Mouse (Mus musculus) kidney, postnatal 0 days (tissue): ENCODE measurements around the gene Actn4. TPM values are rescaled to one million over a fixed set of nuclear protein-coding genes. Genes with fewer than 3 reads are reported as not detected.
A peak's percentile ranks its signal among the peaks of the same experiment; 100 is the strongest.

Experiments used
- ATAC-seq: fragments of 200-750 bp; cut with Nextera tagmentation; replicated peaks from 2 replicates; pipeline ENCODE4 v1.8.0; 2017; ENCODE audit warnings: low read depth, moderate number of reproducible peaks, moderate TSS enrichment, moderate library complexity; ENCODE audit not compliant: low FRiP score
- DNase-seq: peaks from one replicate; pipeline ENCODE4 v3.0.0-alpha.2; 2016; ENCODE audit warnings: low spot score
- H3K27ac ChIP-seq: fragments of 300-500 bp; sonication (generic); 2 replicates; pipeline ENCODE4 v1.5.1; 2014; ENCODE audit warnings: mild to moderate bottlenecking
- H3K27me3 ChIP-seq: fragments of 300-500 bp; sonication (generic); 2 replicates; pipeline ENCODE4 v1.6.1; 2014; ENCODE audit warnings: low read length, mixed read lengths; ENCODE audit not compliant: insufficient read depth
- H3K36me3 ChIP-seq: fragments of 300-500 bp; sonication (generic); 2 replicates; pipeline ENCODE4 v1.6.1; 2014; ENCODE audit warnings: low read length, mixed read lengths; ENCODE audit not compliant: insufficient read depth
- H3K4me1 ChIP-seq: fragments of 300-500 bp; sonication (generic); replicated peaks from 2 replicates; pipeline ENCODE4 v1.6.1; 2014; ENCODE audit warnings: antibody characterized with exemption, low read length, mixed read lengths; ENCODE audit not compliant: insufficient read depth
- H3K4me2 ChIP-seq: fragments of 300-500 bp; sonication (generic); 2 replicates; pipeline ENCODE4 v1.6.1; 2014; ENCODE audit warnings: mild to moderate bottlenecking, low read length, moderate library complexity, mixed read lengths
- H3K4me3 ChIP-seq: fragments of 300-500 bp; sonication (generic); replicated peaks from 2 replicates; pipeline ENCODE4 v1.5.1; 2014; ENCODE audit warnings: low read depth, low read length
- H3K9ac ChIP-seq: fragments of 300-500 bp; sonication (generic); 2 replicates; pipeline ENCODE4 v1.6.1; 2014; ENCODE audit warnings: low read depth, low read length
- H3K9me3 ChIP-seq: fragments of 300-500 bp; sonication (generic); replicated peaks from 2 replicates; pipeline ENCODE4 v1.6.1; 2016; ENCODE audit warnings: low read length, inconsistent platforms, mixed read lengths
- CTCF ChIP-seq: IDR thresholded peaks from 2 replicates; pipeline ENCODE4 v1.5.1; 2016; ENCODE audit warnings: antibody characterized with exemption, low read depth, mild to moderate bottlenecking, moderate library complexity
- WGBS: fragments of 180-500 bp; shearing (Covaris S2); extraction: QIAGEN DNeasy Blood & Tissue Kit; methylation state at CpG from one replicate; pipeline ENCODE4 v1.1.7; 2014; 5-methylcytosine and 5-hydroxymethylcytosine counted together
- polyA plus RNA-seq: library from polyadenylated mRNA; unstranded; fragments of >200 nt; fragmentation: Nextera tagmentation; extraction: Ambion mirVana; gene quantifications from 2 replicates; pipeline ENCODE4 v1.2.1, GENCODE M21; 2015

Gene Actn4
- polyA plus RNA-seq, 1 experiment from 2014 or later, result 255 TPM

GRCm38 (mm10) chr7:28966181-28966580 lies 4.0 kb upstream of the Actn4 start:
- no peak for DNase-seq
- Histone ChIP-seq H3K4me3 (no peak overlapping the region), H3K4me2 (no peak overlapping the region), H3K27ac (no peak overlapping the region), H3K9me3 (no peaks in the 10 kb centered on the region), H3K9ac (no peak overlapping the region), H3K4me1 (peaks cover 6% of the 10 kb centered on the region; the same call in 1 of the 2 replicates), H3K36me3 (0 out of 2 replicates have a peak, but pooled peaks cover 2% of the 10 kb centered on the region), H3K27me3 (no peaks in the 10 kb centered on the region)
- WGBS, result 68% methylated on average over 5 of the region's 5 CpGs
- no peak for TF ChIP-seq CTCF
- ATAC-seq, result no peak

GRCm38 (mm10) chr7:28965346-28965840 lies 3.3 kb upstream of the Actn4 start:
- Histone ChIP-seq H3K27me3 (no peaks in the 10 kb centered on the region), H3K4me1 (peaks cover 6% of the 10 kb centered on the region; the same call in 1 of the 2 replicates)

GRCm38 (mm10) chr7:28963399-28963923 lies 1.3 kb upstream of the Actn4 start:
- DNase-seq (no peak), ATAC-seq (no peak)
- 89% methylated on average over 3 of the region's 3 CpGs for WGBS
- Histone ChIP-seq H3K27me3 (no peaks in the 10 kb centered on the region), H3K9me3 (no peaks in the 10 kb centered on the region), H3K4me1 (peaks cover 16% of the 10 kb centered on the region; the same call in 1 of the 2 replicates), H3K27ac (peak overlapping the region; percentile 93; the same call in 1 of the 2 replicates), H3K36me3 (no peaks in the 10 kb centered on the region), H3K4me2 (no peak overlapping the region), H3K4me3 (no peak overlapping the region), H3K9ac (no peak overlapping the region)
- TF ChIP-seq CTCF, result no peak

More at GRCm38 (mm10) chr7:28965346-28965840, 3.3 kb upstream of the Actn4 start:
- DNase-seq, result no peak
- H3K4me2 ChIP-seq, result no peak overlapping the region
- H3K9ac ChIP-seq, result no peak overlapping the region
- ATAC-seq, result no peak
- H3K36me3 ChIP-seq, result no peaks in the 10 kb centered on the region
- H3K4me3 ChIP-seq, result no peak overlapping the region
- 70% methylated on average over 5 of the region's 5 CpGs for WGBS
- TF ChIP-seq CTCF, result no peak
- no peak overlapping the region for H3K27ac ChIP-seq
- H3K9me3 ChIP-seq, result no peaks in the 10 kb centered on the region

GRCm38 (mm10) chr7:28961584-28961926 lies 585 bp downstream of the Actn4 start:
- ATAC-seq, result no peak
- DNase-seq, result no peak
- Histone ChIP-seq H3K27ac (peak overlapping the region; percentile 93), H3K27me3 (no peaks in the 10 kb centered on the region), H3K4me2 (peak overlapping the region; percentile 91), H3K9ac (peak overlapping the region; percentile 94), H3K4me1 (peaks cover 27% of the 10 kb centered on the region; the same call in 1 of the 2 replicates), H3K36me3 (no peaks in the 10 kb centered on the region), H3K9me3 (no peaks in the 10 kb centered on the region), H3K4me3 (peak overlapping the region; percentile 99)
- 0% methylated on average over 7 of the region's 7 CpGs for WGBS
- TF ChIP-seq CTCF, result no peak

- Histone ChIP-seq H3K4me1 (peaks cover 36% of the 10 kb centered on the region), H3K27ac (peak overlapping the region; percentile 47), H3K4me3 (peak overlapping the region; percentile 99), H3K4me2 (peak overlapping the region; percentile 91), H3K27me3 (no peaks in the 10 kb centered on the region), H3K9ac (peak overlapping the region; percentile 94), H3K36me3 (no peaks in the 10 kb centered on the region), H3K9me3 (no peaks in the 10 kb centered on the region)
- WGBS, result 7% methylated on average over 9 of the region's 9 CpGs
- ATAC-seq (no peak), DNase-seq (no peak)
- no peak for TF ChIP-seq CTCF
Observed at GRCm38 (mm10) chr7:28960354-28961046, 1.6 kb downstream of the Actn4 start.

GRCm38 (mm10) chr7:28959505-28960045 lies 2.6 kb downstream of the Actn4 start:
- H3K9me3 ChIP-seq, result no peaks in the 10 kb centered on the region
- ATAC-seq, result no peak
- peak overlapping the region; percentile 99 for H3K4me3 ChIP-seq
- TF ChIP-seq CTCF, result no peak
- 16% methylated on average over 6 of the region's 6 CpGs for WGBS
- H3K9ac ChIP-seq, result peak overlapping the region; percentile 94
- no peaks in the 10 kb centered on the region for H3K27me3 ChIP-seq
- H3K36me3 ChIP-seq, result no peaks in the 10 kb centered on the region
- peak overlapping the region; percentile 91 for H3K4me2 ChIP-seq
- no peak for DNase-seq
- peak overlapping the region; percentile 47 for H3K27ac ChIP-seq
- H3K4me1 ChIP-seq, result peaks cover 40% of the 10 kb centered on the region
